Mouse (Mus musculus): Measurements from ENCODE around the gene 1700025C18Rik. TPM values are rescaled to one million over a fixed set of nuclear protein-coding genes. Genes with fewer than 3 reads are reported as not detected.

The 1700025C18Rik gene
- polyA plus RNA-seq, 1 experiment from 2014 or later = not detected

- Histone ChIP-seq H3K9me3 (no peaks in the 10 kb centered on the region), H3K27me3 (peaks cover 87% of the 10 kb centered on the region), H3K4me1 (peaks cover 8% of the 10 kb centered on the region), H3K4me2 (no peak overlapping the region), H3K9ac (no peak overlapping the region), H3K27ac (no peak overlapping the region), H3K36me3 (no peaks in the 10 kb centered on the region), H3K4me3 (no peak overlapping the region)
- no peak for ATAC-seq (ENCODE audit: insufficient number of reproducible peaks, insufficient read depth, low FRiP score, low TSS enrichment, low read depth)
- 73% methylated on average over 16 of the region's 16 CpGs for WGBS
Measured at GRCm38 (mm10) chr2:165105513-165106079, 15.0 kb upstream of the 1700025C18Rik start.

- no peak overlapping the region for H3K27ac ChIP-seq
- peaks cover 89% of the 10 kb centered on the region for H3K27me3 ChIP-seq
- no peak overlapping the region for H3K4me3 ChIP-seq
- 73% methylated on average over 3 of the region's 3 CpGs for WGBS
- no peak overlapping the region for H3K4me2 ChIP-seq
- ATAC-seq (ENCODE audit: insufficient number of reproducible peaks, insufficient read depth, low FRiP score, low TSS enrichment, low read depth) = no peak
- no peak overlapping the region for H3K9ac ChIP-seq
- no peaks in the 10 kb centered on the region for H3K9me3 ChIP-seq
- H3K36me3 ChIP-seq = no peaks in the 10 kb centered on the region
- peaks cover 8% of the 10 kb centered on the region for H3K4me1 ChIP-seq
Measured at GRCm38 (mm10) chr2:165102920-165103319, 12.4 kb upstream of the 1700025C18Rik start.

DNA sequence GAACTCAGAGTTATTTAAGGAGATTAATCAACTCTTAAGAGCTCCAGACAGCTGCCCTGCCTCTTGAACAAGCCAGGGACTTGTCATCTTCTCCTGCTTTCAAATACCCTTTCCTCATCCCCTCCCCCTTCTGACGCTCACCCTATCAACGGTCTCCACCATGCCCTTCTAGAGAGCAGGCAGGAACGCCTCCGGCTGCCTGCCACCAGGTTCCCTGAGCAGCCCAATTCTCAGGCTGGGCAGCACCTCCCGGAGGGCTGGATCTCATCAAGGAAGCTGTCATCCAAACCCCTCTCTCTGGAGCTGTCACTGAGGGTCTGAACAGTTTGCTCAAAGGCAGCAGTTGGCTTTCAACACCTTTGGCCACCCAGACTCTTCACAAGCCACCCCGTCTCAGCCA, 10.2 kb upstream of the 1700025C18Rik start:
- no peak for ATAC-seq (ENCODE audit: insufficient number of reproducible peaks, insufficient read depth, low FRiP score, low TSS enrichment, low read depth)
- 3% methylated on average over 6 of the region's 6 CpGs for WGBS
- Histone ChIP-seq H3K4me3 (no peak overlapping the region), H3K36me3 (no peaks in the 10 kb centered on the region), H3K27ac (no peak overlapping the region), H3K9ac (no peak overlapping the region; the same call in 1 of the 2 replicates), H3K27me3 (peaks cover 92% of the 10 kb centered on the region), H3K9me3 (no peaks in the 10 kb centered on the region), H3K4me1 (peaks cover 12% of the 10 kb centered on the region), H3K4me2 (no peak overlapping the region)

GRCm38 (mm10) chr2:165098861-165099260, 8.3 kb upstream of the 1700025C18Rik start:
- Histone ChIP-seq H3K4me1 (peaks cover 7% of the 10 kb centered on the region), H3K36me3 (no peaks in the 10 kb centered on the region), H3K27ac (no peak overlapping the region), H3K27me3 (peaks cover 87% of the 10 kb centered on the region), H3K9me3 (no peaks in the 10 kb centered on the region), H3K9ac (no peak overlapping the region), H3K4me3 (no peak overlapping the region), H3K4me2 (no peak overlapping the region)
- 75% methylated on average over 3 of the region's 3 CpGs for WGBS
- no peak for ATAC-seq (ENCODE audit: insufficient number of reproducible peaks, insufficient read depth, low FRiP score, low TSS enrichment, low read depth)

DNA sequence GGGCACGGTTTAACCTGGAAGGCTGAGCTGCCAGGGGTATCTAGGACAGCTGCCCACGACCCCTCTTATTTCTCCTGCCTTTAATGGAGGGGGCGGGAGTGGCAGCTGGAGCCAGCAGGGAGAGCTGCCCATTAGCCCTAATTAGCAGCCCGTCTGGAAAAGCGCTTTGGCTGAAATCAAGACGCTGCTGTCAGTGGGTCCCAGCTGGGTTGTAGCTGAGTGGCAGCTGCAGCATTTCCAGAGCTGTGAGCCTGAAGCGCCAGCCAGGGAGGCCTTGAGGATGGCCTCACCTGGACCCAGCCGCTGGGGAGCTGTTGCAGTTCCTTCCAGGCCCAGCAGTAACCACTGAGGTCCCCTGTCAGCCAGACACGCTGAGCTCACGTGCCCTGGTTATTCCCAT, 5.8 kb upstream of the 1700025C18Rik start:
- Histone ChIP-seq H3K27ac (no peak overlapping the region), H3K36me3 (no peaks in the 10 kb centered on the region), H3K9me3 (no peaks in the 10 kb centered on the region), H3K9ac (no peak overlapping the region), H3K4me1 (peaks cover 7% of the 10 kb centered on the region; the same call in 1 of the 2 replicates), H3K27me3 (peaks cover 70% of the 10 kb centered on the region), H3K4me2 (no peak overlapping the region), H3K4me3 (no peak overlapping the region)
- no peak for ATAC-seq (ENCODE audit: insufficient number of reproducible peaks, insufficient read depth, low FRiP score, low TSS enrichment, low read depth)
- 21% methylated on average over 10 of the region's 10 CpGs for WGBS

DNA sequence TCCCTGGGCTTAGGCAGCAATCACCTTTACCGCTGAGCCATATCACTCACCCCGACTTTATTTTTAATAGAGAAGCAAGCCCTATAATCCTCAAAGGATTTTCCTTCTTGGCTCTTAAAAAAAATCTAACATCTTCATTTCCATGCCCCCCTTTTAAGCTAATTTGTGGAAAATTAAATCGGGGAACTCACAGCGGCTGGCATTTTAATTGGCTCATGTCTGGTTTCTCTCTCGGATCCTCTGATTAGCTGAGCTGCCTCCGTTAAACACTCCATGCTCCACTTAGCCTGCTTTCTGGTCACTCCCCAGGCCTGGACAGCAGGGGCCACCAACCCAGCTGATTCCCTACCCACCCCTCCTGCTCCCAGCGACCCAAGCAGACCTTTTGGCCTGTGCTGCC, 1.8 kb upstream of the 1700025C18Rik start:
- peaks cover 31% of the 10 kb centered on the region for H3K27me3 ChIP-seq
- H3K4me1 ChIP-seq = 0 out of 2 replicates have a peak, but pooled peaks cover 4% of the 10 kb centered on the region
- 45% methylated on average over 7 of the region's 7 CpGs for WGBS
- no peak overlapping the region for H3K27ac ChIP-seq
- no peaks in the 10 kb centered on the region for H3K9me3 ChIP-seq
- H3K4me2 ChIP-seq = no peak overlapping the region
- no peak for ATAC-seq (ENCODE audit: insufficient number of reproducible peaks, insufficient read depth, low FRiP score, low TSS enrichment, low read depth)
- no peaks in the 10 kb centered on the region for H3K36me3 ChIP-seq
- no peak overlapping the region for H3K4me3 ChIP-seq
- H3K9ac ChIP-seq = no peak overlapping the region

GRCm38 (mm10) chr2:165091433-165091965, 949 bp upstream of the 1700025C18Rik start:
- no peaks in the 10 kb centered on the region for H3K9me3 ChIP-seq
- no peak overlapping the region for H3K4me2 ChIP-seq
- no peak for ATAC-seq (ENCODE audit: insufficient number of reproducible peaks, insufficient read depth, low FRiP score, low TSS enrichment, low read depth)
- H3K27me3 ChIP-seq = peaks cover 22% of the 10 kb centered on the region
- 0 out of 2 replicates have a peak, but pooled peaks cover 2% of the 10 kb centered on the region for H3K4me1 ChIP-seq
- H3K9ac ChIP-seq = no peak overlapping the region
- no peaks in the 10 kb centered on the region for H3K36me3 ChIP-seq
- WGBS = 71% methylated on average over 8 of the region's 8 CpGs
- H3K4me3 ChIP-seq = no peak overlapping the region
- H3K27ac ChIP-seq = no peak overlapping the region

GRCm38 (mm10) chr2:165089470-165089869, 1.1 kb downstream of the 1700025C18Rik start:
- no peak overlapping the region for H3K4me3 ChIP-seq
- H3K27me3 ChIP-seq = peaks cover 12% of the 10 kb centered on the region; the same call in 1 of the 2 replicates
- H3K9me3 ChIP-seq = no peaks in the 10 kb centered on the region
- H3K4me2 ChIP-seq = no peak overlapping the region
- no peak overlapping the region for H3K9ac ChIP-seq
- no peak for ATAC-seq (ENCODE audit: insufficient number of reproducible peaks, insufficient read depth, low FRiP score, low TSS enrichment, low read depth)
- WGBS = 26% methylated on average over 14 of the region's 14 CpGs
- no peaks in the 10 kb centered on the region for H3K36me3 ChIP-seq
- no peaks in the 10 kb centered on the region for H3K4me1 ChIP-seq
- H3K27ac ChIP-seq = no peak overlapping the region

- H3K27ac ChIP-seq = no peak overlapping the region
- H3K9ac ChIP-seq = no peak overlapping the region
- WGBS = 77% methylated on average over 4 of the region's 4 CpGs
- H3K4me2 ChIP-seq = no peak overlapping the region
- no peaks in the 10 kb centered on the region for H3K9me3 ChIP-seq
- ATAC-seq (ENCODE audit: insufficient number of reproducible peaks, insufficient read depth, low FRiP score, low TSS enrichment, low read depth) = no peak
- no peaks in the 10 kb centered on the region for H3K4me1 ChIP-seq
- no peak overlapping the region for H3K4me3 ChIP-seq
- H3K36me3 ChIP-seq = no peaks in the 10 kb centered on the region
- H3K27me3 ChIP-seq = peaks cover 4% of the 10 kb centered on the region; the same call in 1 of the 2 replicates
Measured at GRCm38 (mm10) chr2:165086634-165087033, 3.9 kb downstream of the 1700025C18Rik start.

GRCm38 (mm10) chr2:165081257-165081656, 9.3 kb downstream of the 1700025C18Rik start:
- Histone ChIP-seq H3K9me3 (no peaks in the 10 kb centered on the region), H3K4me2 (no peak overlapping the region), H3K4me3 (no peak overlapping the region), H3K27me3 (peaks cover 57% of the 10 kb centered on the region), H3K4me1 (no peaks in the 10 kb centered on the region), H3K36me3 (no peaks in the 10 kb centered on the region), H3K27ac (no peak overlapping the region), H3K9ac (no peak overlapping the region)
- WGBS = 15% methylated on average over 7 of the region's 7 CpGs
- no peak for ATAC-seq (ENCODE audit: insufficient number of reproducible peaks, insufficient read depth, low FRiP score, low TSS enrichment, low read depth)

DNA sequence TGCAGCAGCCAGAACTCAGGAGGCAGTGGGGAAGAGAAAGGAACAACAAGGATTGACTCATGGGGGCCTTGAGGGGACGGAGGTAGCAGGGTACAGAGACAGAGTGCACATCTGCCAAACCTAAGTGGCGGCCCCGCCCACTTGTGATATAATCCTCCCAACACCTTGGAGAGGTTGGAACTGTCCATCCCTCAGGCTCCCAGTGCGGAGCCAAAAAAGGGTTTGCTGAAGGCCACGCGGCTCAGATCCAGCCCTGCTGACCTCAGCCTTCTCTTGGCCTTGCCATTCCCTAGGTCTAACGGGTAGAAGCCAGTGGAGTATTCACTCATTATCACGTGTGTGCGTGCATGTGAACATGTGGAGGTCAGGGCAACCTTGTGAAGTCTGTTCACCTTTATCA, 9.9 kb downstream of the 1700025C18Rik start:
- peaks cover 63% of the 10 kb centered on the region for H3K27me3 ChIP-seq
- ATAC-seq (ENCODE audit: insufficient number of reproducible peaks, insufficient read depth, low FRiP score, low TSS enrichment, low read depth) = no peak
- H3K4me3 ChIP-seq = no peak overlapping the region
- H3K36me3 ChIP-seq = no peaks in the 10 kb centered on the region
- H3K9ac ChIP-seq = no peak overlapping the region
- 18% methylated on average over 9 of the region's 9 CpGs for WGBS
- H3K9me3 ChIP-seq = no peaks in the 10 kb centered on the region
- H3K27ac ChIP-seq = no peak overlapping the region
- no peak overlapping the region for H3K4me2 ChIP-seq
- H3K4me1 ChIP-seq = no peaks in the 10 kb centered on the region

DNA sequence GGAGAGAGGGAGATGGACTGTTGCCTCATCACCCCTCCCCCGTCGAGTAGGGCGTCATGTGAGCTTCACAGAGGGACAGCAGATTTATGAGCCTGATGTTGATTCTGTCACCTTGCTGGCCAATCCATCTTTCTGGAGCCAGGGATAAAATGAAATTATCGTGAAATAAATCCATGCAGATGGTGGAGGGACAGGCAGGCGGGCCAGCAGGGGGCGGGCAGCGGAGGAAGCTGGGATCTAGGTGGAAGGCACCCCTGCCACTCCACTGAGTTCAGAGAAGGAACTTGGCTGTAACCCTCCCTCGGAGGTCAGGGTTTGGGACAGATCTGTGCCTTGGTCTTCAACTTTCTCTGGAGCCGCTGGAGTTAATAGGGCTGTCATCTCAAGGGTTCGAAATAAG, 11.9 kb downstream of the 1700025C18Rik start:
- H3K9ac ChIP-seq = no peak overlapping the region
- no peak for ATAC-seq (ENCODE audit: insufficient number of reproducible peaks, insufficient read depth, low FRiP score, low TSS enrichment, low read depth)
- H3K4me3 ChIP-seq = no peak overlapping the region
- no peaks in the 10 kb centered on the region for H3K36me3 ChIP-seq
- H3K4me2 ChIP-seq = no peak overlapping the region
- no peak overlapping the region for H3K27ac ChIP-seq
- WGBS = 29% methylated on average over 10 of the region's 10 CpGs
- H3K9me3 ChIP-seq = no peaks in the 10 kb centered on the region
- peaks cover 80% of the 10 kb centered on the region for H3K27me3 ChIP-seq
- no peaks in the 10 kb centered on the region; the same call in 1 of the 2 replicates for H3K4me1 ChIP-seq

Data from embryonic facial prominence, embryonic 13.5 days (tissue).